Mouse (Mus musculus) spleen, adult 2 months (tissue): ENCODE results near the gene Pacsin2.

Experiments used
- CTCF ChIP-seq: fragments of 200-500 bp; IDR thresholded peaks from 2 replicates; pipeline ENCODE4 v1.5.1; 2011; ENCODE audit warnings: mild to moderate bottlenecking, inconsistent platforms; ENCODE audit not compliant: insufficient read depth, insufficient read length, insufficient replicate concordance; ENCODE audit errors: extremely low read depth
- POLR2A ChIP-seq: fragments of 200-500 bp; IDR thresholded peaks from 2 replicates; pipeline ENCODE4 v1.6.1; 2011; ENCODE audit warnings: low read depth, low read length, inconsistent platforms

- TF ChIP-seq POLR2A, result no peak
- no peak for TF ChIP-seq CTCF
Observed at GRCm38 (mm10) chr15:83374076-83374475, 90.3 kb downstream of the Pacsin2 start.
